Mouse (Mus musculus) gastrocnemius, adult 2 months (tissue): Measurements from ENCODE around the gene Il31. TPM values are rescaled to one million over a fixed set of nuclear protein-coding genes. Genes with fewer than 3 reads are reported as not detected.
"Not testable (repeated sequence)": the region's sequence is repeated elsewhere in the genome, so short reads cannot be mapped to it uniquely, and the experiment has no call there.

Experiments used
- DNase-seq: peaks from one replicate; pipeline ENCODE4 v3.0.0; 2022
- H3K27ac ChIP-seq: fragments of 200-600 bp; 2 replicates; pipeline ENCODE4 v1.8.1; 2022; ENCODE audit warnings: mild to moderate bottlenecking
- H3K4me3 ChIP-seq: fragments of 200-600 bp; 2 replicates; pipeline ENCODE4 v1.8.1; 2022; ENCODE audit warnings: mild to moderate bottlenecking, moderate library complexity
- CTCF ChIP-seq: fragments of 200-600 bp; IDR thresholded peaks from 2 replicates; pipeline ENCODE4 v1.8.1; 2022; ENCODE audit warnings: antibody characterized with exemption, mild to moderate bottlenecking, moderate library complexity
- intact Hi-C: fragments of 180-260 bp; cut with DNase I; formaldehyde crosslinking; loops from one replicate; pipeline ENCODE4 v1.15.1; 2025
- long read RNA-seq, 2 experiments: library from polyadenylated mRNA; stranded (forward); transcript quantifications; one replicate each; pipeline ENCODE4 v2.0.0; 2021
- total RNA-seq, 2 experiments: library from RNA; stranded (reverse); gene quantifications; 2 replicates each; pipeline ENCODE4 v1.2.3; 2021

Gene Il31
- not detected for total RNA-seq
- long read RNA-seq, experiment 1 = 0 reads
- long read RNA-seq, experiment 2 = 0 reads

- no peak for TF ChIP-seq CTCF
- Histone ChIP-seq H3K27ac (peak within 1 kb of the TSS; percentile 38; the same call in 1 of the 2 replicates), H3K4me3 (no peak within 1 kb of the TSS)
- DNase-seq = no peak
- intact Hi-C loops = no loop called here
Observed at GRCm38 (mm10) chr5:123489112-123489785, at the start of gene Il31, which contains the start of gene Lrrc43. Il31 (minus strand) TSS chr5:123489489. Lrrc43 (plus strand) TSS chr5:123489305.

GRCm38 (mm10) chr5:123533801-123534200, 44.5 kb upstream of the Il31 start:
- Histone ChIP-seq H3K4me3 (no peak overlapping the region), H3K27ac (no peak overlapping the region)
- DNase-seq = no peak
- no peak for TF ChIP-seq CTCF
- intact Hi-C loops = no loop called here

GRCm38 (mm10) chr5:123530056-123530455, 40.8 kb upstream of the Il31 start:
- no peak for DNase-seq
- Histone ChIP-seq H3K4me3 (no peak overlapping the region), H3K27ac (no peak overlapping the region)
- intact Hi-C loops = no loop called here
- TF ChIP-seq CTCF = no peak

DNA sequence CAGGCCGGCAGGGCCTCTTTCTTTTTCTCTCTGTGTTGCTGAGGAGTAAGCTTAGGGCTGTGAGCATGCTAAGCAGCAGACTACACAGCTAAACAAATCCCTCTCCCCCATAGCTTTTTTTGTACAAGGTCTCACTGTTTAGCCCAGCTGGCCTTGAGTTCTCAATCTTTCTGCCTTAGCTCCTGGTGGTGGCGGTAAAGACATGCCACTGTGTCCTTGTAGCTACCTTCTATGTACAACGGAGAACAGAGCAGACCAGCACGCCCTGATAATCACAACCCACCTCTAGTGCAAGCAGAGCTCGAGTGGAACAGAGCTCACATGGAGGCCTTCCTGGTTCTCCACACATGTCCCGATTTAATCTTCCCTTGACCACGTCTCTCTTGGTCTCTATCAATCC, 39.4 kb upstream of the Il31 start:
- intact Hi-C loops = no loop called here
- DNase-seq = no peak
- no peak for TF ChIP-seq CTCF

DNA sequence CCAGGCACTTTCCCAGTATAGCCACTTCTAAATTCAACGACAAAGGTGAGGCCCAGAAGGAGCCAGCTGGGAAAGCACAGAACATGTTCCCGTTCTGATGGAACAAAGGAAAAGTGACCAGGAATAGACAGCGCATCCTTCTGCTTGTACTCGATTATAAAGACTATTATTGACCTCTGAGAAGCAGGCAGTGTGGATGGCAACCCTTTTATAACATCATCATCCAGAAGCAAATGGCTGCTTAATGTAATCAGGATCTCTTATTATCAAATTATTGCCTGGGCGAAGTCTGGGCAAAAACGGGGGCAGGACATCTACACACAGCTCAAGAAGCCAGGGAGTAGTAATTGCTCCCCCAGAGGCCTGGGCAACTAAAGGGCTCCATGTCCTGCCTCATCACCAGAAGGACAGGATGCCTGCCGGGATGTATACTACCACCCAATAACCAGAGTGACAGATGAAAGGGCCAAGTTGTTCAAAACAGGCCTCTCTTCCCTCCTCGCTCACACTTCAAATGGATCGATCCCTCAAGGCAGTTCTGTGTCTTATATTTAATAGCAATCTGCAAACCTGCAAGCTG, 36.7 kb upstream of the Il31 start:
- Histone ChIP-seq H3K27ac (no peak overlapping the region), H3K4me3 (no peak overlapping the region)
- no peak for TF ChIP-seq CTCF
- no peak for DNase-seq
- intact Hi-C loops = no loop called here

More for the DNA sequence above, 39.4 kb upstream of the Il31 start:
- H3K27ac ChIP-seq = no peak overlapping the region
- H3K4me3 ChIP-seq = no peak overlapping the region

GRCm38 (mm10) chr5:123525281-123525680, 36.0 kb upstream of the Il31 start, which contains the start of gene Gm49027:
Gm49027 (minus strand) TSS chr5:123525488.
- intact Hi-C loops = no loop called here

GRCm38 (mm10) chr5:123524393-123524750, 35.1 kb upstream of the Il31 start:
- peak overlapping the region; percentile 94 for H3K27ac ChIP-seq
- no peak for DNase-seq
- TF ChIP-seq CTCF = peak; percentile 22
- H3K4me3 ChIP-seq = peak overlapping the region; percentile 91
- intact Hi-C loops = no loop called here

More at GRCm38 (mm10) chr5:123525281-123525680, 36.0 kb upstream of the Il31 start, which contains the start of gene Gm49027:
- Histone ChIP-seq H3K4me3 (peak within 1 kb of the TSS; percentile 91), H3K27ac (peak within 1 kb of the TSS; percentile 94)
- no peak for DNase-seq
- no peak for TF ChIP-seq CTCF

DNA sequence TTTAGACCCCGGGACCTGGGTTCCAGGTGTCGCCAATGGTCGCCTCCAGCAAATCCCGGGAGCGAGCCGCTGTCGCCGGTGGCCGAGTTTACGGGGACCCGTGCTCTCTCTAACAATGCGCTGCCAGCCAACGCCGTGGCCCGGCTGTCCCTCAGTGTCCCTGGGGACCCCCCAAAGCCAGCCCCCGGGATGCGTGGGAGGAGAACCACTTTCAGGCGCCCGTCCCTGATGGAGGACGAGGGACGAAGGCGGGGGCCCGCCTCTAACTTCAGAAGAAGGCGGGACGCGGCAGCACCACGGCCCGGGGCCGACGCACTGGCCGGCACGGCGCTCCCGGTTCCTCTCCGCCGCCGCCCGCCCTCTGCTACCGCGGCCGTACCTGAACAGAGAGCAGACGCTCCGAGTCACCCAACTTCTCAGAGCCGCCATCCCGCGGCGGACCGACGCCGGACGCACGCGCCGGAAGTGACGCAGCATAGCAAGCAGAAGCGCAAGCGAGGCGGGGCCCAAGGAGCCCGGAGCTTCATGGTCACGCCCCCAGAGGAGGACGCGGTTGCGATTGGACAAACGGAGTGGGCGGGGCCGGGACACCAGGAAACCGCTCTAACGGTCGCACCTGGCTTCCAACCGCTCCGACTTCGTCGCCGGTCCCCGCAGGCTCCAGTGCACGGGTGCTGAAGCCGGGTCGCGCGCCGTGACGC, 34.6 kb upstream of the Il31 start, which contains the start of gene Diablo:
Gene Diablo (minus strand): TSS at position 485 of the 701 bp plus-strand sequence.
- Histone ChIP-seq H3K27ac (peak within 1 kb of the TSS; percentile 94), H3K4me3 (peak within 1 kb of the TSS; percentile 91)
- no peak for TF ChIP-seq CTCF
- intact Hi-C loops = loop anchor here (1.0 kb wide), 1 partner anchor 80 kb away; no protein-coding TSS in a partner anchor
- peak; percentile 99 for DNase-seq

DNA sequence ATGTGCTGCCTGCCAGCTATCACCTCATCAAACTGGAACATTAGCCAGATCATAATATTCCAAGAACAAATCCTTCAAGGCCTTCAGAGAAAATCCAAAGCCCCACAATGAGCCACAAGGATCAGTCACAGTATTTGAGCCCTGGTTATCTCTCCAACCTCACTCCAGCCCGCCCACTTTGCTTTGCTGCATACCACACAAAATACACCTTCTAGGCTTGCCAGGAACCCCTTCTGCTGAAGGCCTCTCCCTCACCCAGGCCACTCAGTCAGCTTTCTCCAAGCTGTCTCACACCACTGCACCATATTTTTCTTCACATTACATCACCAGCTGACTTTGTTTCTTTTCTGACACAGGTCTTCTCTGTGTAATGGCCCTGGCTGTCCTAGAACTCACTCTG, 32.9 kb upstream of the Il31 start:
- intact Hi-C loops = no loop called here
- no peak for TF ChIP-seq CTCF

GRCm38 (mm10) chr5:123521621-123522020, 32.3 kb upstream of the Il31 start:
- no peak overlapping the region for H3K4me3 ChIP-seq
- no peak for DNase-seq
- no peak for TF ChIP-seq CTCF
- H3K27ac ChIP-seq = no peak overlapping the region
- intact Hi-C loops = no loop called here

More for the DNA sequence above, 32.9 kb upstream of the Il31 start:
- no peak for DNase-seq
- Histone ChIP-seq H3K4me3 (no peak overlapping the region), H3K27ac (no peak overlapping the region)

- no peak for DNase-seq
- Histone ChIP-seq H3K4me3 (no peak overlapping the region), H3K27ac (no peak overlapping the region)
- TF ChIP-seq CTCF = no peak
- intact Hi-C loops = no loop called here
Observed at GRCm38 (mm10) chr5:123520666-123521065, 31.4 kb upstream of the Il31 start.

DNA sequence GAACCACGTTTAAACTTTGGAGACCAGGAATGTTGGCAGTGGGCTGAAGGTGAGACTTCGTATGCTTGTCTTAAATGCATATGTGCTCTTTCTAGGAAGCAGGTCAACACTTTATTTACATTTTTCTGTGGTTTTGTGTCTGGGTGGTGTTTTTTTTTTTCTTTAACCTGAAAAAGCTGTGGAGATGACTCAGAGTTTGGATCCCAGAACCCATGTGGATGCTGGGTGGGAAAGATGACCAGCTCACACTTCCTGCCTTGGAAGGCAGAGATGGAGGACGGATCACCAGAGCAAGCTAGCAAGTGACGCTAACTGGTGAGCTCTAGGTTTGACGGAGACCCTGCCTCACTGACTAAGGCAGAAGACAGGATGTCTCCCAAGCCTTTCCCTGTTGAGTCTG, 25.6 kb upstream of the Il31 start:
- no peak overlapping the region for H3K4me3 ChIP-seq
- intact Hi-C loops = no loop called here
- no peak for DNase-seq
- no peak for TF ChIP-seq CTCF
- no peak overlapping the region for H3K27ac ChIP-seq

GRCm38 (mm10) chr5:123512102-123512501, 22.8 kb upstream of the Il31 start:
- Histone ChIP-seq H3K27ac (no peak overlapping the region), H3K4me3 (no peak overlapping the region)
- DNase-seq = no peak
- intact Hi-C loops = no loop called here
- TF ChIP-seq CTCF = no peak

DNA sequence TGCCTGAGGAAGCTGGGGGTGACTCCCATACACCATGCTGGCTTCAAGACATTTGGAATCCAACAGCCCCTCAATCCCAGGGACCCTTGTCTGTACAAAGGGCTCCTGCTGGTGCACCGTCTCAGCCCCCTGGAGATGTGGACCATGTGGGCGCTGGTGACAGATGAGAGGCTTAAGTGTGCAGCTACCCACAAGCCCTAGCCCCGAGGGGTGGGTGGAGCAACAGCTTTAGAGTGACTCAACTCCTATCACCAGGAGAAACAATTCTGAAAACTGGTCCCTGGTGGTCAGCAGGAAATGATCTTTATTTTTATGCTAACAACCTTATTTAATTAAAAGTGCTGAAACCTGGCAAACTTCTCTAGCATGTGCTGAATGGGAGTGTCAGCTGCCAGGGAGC, 22.1 kb upstream of the Il31 start:
- intact Hi-C loops, H3K4me3 ChIP-seq, DNase-seq, H3K27ac ChIP-seq: not testable (repeated sequence)
